Mouse (Mus musculus): ENCODE data around the gene Acbd7.

Gene Acbd7

DNA sequence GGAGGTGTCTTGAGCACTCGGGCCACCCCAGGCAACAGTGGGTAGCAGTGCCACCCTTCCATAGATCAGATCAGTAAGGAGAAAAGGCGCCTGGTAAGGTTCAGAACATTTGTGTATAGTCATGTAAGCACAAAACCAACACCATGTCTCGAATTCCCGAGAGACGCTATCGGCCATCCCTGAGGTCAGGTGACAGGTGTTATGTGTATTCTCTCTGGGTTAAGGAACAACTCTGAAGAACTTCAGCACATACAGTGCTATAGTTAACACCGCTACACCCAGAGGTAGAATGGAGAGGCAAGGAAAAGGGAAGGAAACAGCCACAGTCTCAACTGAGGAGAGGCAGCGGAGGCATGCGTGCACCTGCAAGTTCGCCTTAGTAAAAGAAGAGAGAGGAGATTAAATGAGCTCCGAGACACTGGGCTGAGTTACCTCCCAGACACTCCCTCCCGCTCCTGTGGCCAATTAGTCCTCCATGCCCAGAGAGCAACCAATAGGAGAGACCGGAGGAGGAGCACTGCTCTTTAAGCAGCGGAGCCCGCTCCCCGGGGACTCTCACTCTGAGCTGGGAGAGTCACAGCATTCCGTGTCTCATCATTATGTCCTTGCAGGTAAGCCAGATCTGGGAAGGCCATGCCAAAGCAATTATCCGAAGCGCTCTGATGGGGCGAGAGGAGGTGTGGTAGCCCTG, at the start of gene Acbd7:
Gene Acbd7, plus strand, starts transcription at position 558 of the 691 bp plus-strand sequence.
- DNase-seq (ENCODE audit: low read depth, low spot score): peak; percentile 58

DNA sequence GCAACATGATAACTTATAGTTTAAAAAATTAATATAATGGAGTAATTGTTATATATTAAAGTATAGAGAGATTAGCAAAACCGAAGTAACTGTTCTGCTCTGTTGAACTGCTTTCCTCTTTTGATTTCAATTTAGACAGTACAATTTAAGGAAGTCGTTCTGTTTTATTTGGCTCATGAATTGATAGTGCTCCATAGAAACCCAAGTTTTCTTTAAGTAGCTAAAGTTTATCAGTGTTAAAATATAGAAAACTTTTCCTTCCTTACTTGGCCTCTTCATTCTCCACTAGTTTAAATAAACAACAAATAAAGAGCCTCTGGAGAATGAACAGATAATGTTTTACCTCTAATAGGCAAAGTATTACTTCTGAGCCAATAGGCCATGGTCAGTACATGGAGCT, 49.7 kb upstream of the Acbd7 start:
- no peak for DNase-seq (ENCODE audit: low read depth, low spot score)

DNA sequence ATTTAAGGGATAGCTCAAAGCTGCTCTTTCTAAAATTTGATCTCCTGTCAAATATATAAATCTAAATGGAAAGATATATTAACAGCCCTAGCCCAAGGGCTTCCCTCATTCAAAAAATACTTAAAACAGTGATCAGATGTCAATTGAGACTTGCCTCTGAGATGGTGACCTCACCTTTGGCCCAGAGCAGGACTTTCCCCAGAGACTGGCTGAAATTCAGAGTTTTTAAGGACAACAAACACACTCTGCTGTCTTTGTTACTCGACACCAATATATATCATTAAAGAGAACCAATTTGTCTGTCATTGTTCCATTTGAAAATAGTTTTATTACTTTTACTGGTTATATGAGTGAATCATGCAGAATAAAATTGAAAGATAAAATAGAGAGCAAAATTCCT, 46.4 kb upstream of the Acbd7 start:
- no peak for DNase-seq (ENCODE audit: low read depth, low spot score)

DNA sequence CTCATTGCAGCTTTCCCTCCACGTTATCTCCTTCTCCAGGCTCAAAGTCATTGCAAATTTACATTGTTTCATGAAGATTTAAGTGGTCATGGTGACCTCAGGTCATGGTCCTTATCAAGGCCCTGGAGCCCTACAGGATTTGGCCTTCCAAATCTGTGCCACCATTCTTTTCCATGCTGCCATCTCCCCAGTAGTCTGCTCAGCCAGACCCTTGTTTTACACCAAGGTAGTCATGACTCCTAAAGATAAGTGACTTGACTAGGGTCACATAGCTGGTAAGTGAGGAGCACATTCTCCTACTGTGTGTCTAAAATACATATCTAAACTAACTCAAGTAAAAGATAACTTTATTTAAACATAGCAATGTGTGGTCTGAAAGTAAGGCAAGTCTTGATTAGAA, 43.8 kb upstream of the Acbd7 start:
- no peak for DNase-seq (ENCODE audit: low read depth, low spot score)

DNA sequence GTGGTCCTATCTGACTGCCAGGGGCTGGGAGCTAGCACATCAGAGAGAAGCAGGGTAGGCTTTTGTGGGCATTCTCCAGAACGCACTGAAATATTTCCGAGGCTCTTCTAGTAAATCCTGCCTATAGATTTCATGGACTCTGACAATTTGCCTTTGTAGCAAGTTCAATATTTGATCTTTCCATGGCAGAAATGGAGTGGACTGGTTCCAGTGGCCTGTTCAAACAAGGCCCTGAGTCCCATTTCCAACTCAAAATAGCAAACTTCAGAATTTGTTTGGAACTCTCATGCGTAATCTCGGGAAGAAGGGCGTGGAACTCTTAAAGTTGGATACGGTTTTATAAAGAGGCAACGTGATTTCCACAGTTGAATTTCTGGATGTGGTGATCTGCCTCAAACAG, 40.1 kb upstream of the Acbd7 start:
- DNase-seq (ENCODE audit: low read depth, low spot score): no peak

DNA sequence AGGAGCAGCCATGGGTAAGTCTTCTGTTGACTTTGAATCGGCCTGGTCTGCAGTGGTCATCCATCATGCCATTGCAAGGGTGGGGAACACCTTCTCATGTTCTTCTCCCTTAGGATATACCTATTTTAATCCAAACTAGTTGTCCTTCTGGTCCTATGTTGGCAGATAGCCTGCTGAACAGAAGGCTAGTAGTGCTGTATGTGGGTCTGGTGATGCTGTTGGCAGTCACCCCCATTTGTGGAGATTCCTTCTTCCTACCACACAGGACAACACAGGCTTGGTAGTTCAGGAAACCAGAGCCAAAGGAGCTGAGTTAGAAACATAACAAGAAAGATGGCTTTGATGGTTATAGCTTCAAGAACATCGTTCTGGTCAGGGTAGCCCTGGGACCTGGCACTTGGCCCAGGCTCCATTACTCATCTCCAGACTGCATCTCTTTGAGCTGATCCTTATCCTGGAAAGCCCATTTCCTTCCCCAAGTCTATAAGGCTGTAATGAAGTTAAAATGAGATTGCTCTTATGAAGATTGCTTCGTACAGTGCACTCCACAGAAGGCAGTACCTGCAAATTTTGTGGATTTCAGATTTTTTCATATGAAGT, 30.4 kb upstream of the Acbd7 start:
- no peak for DNase-seq (ENCODE audit: low read depth, low spot score)

DNA sequence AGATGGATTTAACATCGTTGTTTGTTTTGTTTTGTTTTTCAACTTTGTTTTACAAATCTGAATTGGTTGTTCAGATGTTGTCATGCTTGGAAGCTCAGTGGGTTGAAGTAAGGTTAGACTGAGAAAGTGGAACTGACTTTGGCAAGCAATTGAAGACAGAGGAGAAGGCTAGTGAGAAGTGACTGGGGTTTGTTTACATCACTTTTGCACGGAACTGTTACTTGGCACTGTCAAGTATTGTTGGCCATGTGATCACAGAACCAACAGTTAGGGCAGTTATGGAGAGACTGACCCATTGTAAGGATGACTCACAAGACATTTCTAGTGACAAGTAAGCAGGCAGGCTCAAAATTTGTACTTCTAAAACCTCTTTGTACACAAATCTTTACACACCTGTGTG, 12.8 kb upstream of the Acbd7 start:
- DNase-seq (ENCODE audit: low read depth, low spot score): no peak

DNA sequence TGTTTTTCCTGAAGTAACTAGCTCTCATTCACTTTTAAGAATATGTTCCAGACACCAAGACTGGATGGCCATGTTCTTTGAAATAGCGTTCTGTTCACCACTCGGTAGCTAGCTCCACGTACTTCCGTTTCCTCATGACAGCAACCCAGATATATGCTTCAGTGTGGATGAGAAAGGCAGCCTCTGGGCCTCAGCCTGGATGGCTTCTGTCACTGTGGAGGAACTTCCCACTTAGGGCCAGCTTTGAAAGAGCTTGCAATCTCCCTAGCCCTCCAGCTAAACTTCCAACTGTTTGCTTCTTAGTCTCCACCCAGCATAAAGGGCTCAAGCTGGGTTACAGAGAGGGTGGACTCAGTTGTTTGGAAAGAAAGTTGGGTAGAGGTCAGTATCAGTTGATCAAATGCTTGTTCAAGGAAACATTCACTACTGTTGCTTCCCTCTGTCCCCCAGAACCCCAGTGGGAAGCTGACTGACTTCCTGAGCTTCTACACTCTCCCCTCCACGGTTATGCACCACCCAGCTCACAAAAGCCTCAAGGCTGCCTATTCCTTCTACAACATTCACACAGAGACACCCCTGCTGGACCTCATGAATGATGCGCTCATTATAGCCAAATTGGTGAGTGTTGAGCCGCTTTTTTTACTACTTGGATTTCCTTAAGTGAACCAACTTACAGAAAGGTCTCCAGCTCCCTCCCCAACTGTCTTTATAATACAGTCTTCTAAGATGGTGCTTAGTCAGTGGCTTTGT, 11.4 kb upstream of the Acbd7 start:
- DNase-seq (ENCODE audit: low read depth, low spot score): no peak

DNA sequence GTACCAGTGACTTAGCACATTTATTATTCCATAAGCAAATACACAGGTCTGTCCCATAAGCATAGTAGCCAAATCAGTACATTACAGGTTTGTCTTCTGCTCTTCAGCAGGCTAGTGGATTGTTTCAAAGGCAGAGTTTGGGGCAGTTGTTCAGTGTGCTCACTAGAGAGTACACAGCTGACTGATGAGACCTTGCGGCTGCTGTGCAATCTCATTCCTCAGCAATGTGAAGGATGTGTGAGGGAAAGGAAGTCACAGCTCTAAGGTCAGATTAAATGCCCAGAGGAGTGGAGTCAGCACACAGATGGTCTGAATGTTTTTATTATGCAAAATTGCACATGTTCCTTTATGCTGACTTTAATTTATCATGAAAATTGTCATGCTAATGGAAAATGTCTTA, 9.4 kb upstream of the Acbd7 start:
- DNase-seq (ENCODE audit: low read depth, low spot score): no peak

DNA sequence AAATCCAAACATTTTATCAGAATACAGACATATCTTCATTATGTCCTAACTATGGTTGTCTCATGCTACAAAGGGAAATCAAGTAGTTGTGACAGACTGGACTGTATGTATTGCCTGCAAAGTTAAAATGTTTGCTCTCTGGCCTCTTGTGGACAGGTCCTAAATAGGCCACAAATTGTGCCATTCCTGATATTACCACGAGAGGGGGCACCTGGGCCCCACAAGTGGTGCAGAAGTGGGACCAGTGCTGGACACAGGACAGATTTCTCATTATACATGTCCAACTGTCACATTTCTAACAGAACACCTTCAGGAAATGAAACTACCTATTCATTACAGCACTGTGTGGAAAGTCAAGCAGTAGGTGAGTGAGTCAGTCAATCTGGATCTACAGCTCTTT, 8.6 kb upstream of the Acbd7 start:
- DNase-seq (ENCODE audit: low read depth, low spot score): no peak

DNA sequence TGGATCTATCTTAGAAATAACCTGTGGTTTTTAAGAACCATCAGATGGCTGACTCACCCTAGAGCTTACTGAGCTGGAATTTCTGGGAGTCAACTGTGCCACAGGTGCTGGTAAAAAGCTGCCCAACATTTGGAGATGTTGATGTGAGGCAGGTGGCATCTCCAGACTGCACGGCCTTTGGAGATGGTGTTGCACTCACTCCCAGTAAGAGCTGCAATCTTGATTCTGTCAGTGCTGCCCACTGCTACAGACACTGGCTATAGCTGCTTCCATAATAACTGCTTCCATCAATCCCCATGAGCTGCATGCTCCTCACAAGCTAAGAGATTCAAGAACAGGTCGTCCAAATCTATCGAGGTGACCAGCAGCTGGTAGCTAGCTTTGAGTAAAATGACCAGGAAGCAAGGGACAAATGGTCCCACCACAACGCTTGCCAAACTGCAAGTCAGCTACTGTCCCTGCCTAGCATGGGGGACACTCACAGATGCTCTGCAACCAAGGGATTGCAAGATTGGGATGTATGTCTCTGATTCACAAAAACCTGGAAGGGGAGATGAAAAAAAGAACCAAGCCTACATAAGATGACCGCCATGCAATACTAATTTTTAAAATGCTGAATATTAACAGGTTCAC, 4.8 kb upstream of the Acbd7 start:
- DNase-seq (ENCODE audit: low read depth, low spot score): no peak

DNA sequence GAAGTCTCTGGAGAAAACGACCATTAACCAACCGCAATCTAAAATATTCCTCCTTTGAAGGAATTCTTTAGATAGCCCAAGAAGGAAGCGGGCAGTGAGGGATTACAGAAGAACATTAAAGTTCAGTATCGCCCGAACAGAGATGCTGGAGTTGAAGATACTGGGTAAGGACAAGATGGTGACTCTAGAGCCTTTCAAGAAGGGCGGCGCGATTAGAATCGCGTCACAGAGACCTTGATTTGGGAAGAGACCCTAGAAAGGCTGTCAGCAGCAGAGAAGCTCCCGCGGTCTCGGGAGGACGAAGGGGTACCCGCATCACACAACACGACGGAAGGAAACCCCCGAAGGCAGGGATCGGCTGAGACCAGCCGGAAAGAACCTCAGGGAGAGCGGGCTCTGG, 3.9 kb upstream of the Acbd7 start:
- DNase-seq (ENCODE audit: low read depth, low spot score): peak; percentile 27

DNA sequence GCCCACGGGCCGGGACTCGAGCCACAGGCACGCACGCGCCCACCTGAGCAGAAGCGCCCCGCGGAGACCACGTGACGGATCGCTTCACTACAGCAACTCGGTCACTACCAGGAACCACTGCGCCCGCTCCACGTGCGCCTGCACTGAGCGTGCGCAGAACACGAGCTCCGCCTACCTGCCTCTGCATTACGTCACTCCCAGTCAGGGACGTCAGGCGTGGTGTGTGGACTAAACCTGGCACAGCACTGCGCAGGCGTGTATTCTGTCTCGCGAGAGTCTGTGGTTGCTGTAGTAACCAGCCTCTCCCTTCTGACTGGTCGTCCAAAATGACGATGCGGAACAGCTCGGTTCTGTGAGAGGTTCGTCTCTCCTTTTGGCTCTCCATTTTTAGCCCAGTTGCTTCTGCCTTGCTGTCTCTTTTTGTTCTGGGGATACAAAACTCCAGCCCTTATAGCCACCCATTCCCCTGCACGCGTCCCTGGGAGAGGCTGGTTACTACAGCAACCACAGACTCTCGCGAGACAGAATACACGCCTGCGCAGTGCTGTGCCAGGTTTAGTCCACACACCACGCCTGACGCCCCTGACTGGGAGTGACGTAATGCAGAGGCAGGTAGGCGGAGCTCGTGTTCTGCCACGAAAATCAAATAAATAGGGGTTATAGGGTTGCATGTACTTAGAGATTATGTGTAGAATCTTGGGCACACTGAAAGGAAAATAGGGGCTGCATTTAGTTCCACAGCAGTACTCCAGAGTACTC, 3.3 kb upstream of the Acbd7 start, which contains the start of gene Rpp38:
Gene Rpp38, minus strand, starts transcription at position 160 of the 759 bp plus-strand sequence.
- peak; percentile 88 for DNase-seq (ENCODE audit: low read depth, low spot score)

DNA sequence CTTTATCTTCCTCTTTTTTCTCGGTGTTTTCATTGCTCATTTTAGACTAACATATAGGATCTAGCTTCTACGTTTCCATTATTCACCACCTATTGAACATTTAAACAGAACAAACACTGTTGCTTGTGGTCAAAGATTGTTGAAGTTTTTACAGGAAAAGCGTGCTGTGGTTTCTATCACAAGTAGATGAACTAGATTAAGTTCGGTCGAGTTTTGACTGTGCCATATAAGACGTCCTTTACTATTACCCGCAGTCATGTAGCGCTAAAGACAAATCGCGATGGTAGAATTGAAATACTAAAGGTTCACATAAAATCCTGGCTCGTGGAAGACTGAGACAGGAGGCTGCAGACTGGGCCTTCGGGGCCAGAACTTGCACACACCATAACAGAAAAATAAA, 2.2 kb upstream of the Acbd7 start:
- no peak for DNase-seq (ENCODE audit: low read depth, low spot score)

DNA sequence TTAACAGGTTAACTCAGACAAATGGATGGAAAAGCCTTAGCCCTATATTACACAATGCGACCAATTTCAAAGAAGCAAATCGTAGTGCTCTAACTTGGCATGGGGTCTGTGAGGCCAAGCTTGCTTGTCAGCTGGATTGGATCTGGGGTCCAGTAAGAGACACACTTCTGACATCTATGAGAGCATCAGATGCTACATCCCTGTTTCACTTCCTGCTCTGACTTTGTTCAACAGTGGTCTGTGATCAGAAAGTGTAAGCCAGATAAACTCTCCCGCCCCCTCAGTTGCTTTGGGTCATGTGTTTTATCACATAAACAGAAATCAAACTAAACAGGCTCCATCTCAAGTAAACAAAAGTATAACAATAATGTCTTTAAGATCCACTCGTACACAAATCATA, 12.5 kb downstream of the Acbd7 start:
- no peak for DNase-seq (ENCODE audit: low read depth, low spot score)

DNA sequence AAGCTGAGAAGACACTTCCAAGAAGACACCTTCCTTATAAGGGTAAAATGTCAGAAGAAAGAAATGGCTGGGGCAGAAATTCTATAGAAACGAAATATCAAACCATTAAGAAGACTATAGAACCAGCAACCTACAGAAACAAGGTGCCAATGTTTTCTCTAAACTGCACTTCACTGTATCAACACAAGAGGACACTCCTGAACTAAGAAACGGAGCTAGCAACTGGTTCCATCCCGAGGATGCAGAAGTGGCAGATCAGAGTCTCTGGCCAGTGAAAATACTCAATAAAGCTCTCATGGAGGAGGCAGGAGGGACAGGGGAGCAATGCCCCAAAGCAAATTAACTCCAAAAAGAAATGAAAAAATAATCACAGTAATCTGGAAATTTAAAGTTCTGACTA, 13.0 kb downstream of the Acbd7 start:
- DNase-seq (ENCODE audit: low read depth, low spot score): no peak

DNA sequence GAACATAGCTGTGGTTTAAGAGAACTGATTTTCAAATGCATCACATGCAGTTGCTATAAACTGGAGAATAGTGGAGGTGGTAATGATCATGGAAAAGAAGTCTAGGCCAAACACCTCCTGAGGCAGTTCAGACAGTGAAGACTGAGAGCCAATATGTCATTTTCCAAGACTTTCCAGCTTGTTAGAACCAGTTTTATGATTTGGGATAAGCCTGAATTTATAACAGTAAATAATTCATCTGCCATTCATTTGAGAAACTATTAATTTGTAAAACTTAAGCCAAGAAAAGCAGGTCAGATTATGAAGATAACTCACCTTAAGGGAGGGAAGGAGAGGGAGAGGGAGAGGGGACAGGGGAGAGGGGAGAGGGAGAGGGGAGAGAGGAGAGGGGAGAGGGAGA, 17.2 kb downstream of the Acbd7 start:
- DNase-seq (ENCODE audit: low read depth, low spot score): no peak

DNA sequence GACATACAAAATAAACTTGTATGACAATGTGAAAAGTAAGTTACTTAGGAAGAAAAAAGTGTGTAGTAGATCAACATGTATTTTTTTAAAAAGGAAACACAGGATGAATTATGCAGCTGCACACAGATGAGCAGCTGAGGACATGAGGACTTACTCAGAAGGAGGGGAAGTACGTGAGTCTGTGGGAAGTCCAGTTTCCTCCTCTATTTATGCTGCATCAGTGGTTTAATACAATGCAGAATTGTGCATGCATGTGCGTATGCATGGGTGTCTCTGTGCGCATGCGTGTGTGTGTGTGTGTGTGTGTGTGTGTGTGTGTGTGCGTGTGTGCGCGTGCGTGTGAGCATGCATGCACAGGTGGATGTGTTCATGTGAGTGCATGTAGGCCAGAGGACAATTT, 19.8 kb downstream of the Acbd7 start:
- DNase-seq (ENCODE audit: low read depth, low spot score): no peak

DNA sequence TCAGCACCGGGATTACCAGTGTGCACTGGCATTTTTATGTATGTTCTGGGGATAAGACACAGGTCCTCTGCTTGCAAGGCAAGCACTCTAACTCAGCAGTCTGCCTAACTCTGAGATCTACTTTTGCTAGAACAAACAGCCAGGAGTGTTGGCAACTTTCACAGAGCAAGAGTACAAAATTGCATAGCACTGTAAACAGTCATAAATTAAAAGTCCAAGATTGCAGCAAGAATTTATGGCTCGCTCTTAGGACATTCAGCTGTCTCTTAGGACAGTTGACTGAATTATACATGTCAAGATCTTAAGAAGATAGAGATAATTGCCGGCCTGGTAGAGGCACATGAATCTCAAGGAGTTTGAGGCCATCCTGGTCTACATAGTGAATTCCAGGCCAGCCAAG, 20.3 kb downstream of the Acbd7 start:
- no peak for DNase-seq (ENCODE audit: low read depth, low spot score)

DNA sequence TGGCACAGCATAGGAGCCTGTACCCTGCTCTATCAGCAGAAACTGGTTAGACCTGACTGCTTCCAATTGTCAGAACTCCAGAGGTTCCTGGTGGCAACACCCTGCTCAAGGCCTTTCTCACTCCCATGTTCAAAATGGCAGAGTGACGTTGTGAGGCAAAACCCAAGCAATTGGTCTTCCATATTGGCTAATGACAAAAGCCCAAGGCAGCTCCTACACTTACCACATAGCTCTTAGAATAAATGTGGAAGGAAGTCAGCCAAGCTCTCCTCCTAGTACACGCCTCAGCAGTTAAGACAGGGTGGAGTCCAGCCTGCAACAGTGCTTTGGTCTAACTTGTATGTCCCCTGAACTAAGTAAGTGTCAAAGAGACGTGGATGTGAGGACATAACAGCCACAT, 21.9 kb downstream of the Acbd7 start:
- no peak for DNase-seq (ENCODE audit: low read depth, low spot score)

DNA sequence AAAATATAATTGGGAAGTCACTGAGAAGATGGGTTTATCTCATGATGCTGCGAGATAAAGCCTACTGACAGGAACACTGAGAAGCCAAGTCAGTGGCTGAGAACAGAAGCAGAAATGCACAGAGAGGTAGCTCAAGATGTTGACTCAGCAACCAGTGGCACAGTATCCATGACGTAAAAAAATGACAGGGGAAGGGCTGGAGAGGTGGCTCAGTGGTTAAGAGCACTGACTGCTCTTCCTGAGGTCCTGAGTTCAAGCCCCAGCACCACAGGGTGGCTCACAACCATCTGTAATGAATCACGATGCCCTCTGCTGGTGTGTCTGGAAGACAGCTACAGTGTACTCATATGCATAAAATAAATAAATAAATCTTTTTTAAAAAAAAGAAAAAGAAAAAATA, 25.1 kb downstream of the Acbd7 start:
- DNase-seq (ENCODE audit: low read depth, low spot score): no peak

DNA sequence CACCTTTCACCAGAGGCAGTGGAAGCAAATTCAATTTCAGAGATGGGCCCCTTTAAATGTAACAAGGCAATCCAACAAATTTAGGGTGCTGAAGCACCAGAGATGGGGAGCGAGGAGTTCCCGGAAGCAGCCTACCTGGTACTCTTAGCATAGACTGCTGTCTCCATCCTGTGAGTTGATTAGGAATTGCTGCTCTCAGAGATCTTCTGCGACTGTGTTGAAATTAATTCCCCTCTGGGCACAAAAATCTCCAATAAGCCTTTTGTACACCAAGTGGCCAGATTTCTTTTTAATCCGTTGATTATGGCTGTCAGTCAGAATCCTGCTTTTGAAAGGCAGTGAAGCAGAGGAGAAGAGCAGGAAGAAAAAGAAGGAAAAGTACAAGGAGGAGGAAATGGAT, 29.2 kb downstream of the Acbd7 start:
- no peak for DNase-seq (ENCODE audit: low read depth, low spot score)

All from c-Kit-negative CD71-positive TER-119-positive erythroid progenitor cells, embryonic 14.5 days (primary cell).